Mouse (Mus musculus): ENCODE measurements around the gene Chmp3.
A peak's percentile ranks its signal among the peaks of the same experiment; 100 is the strongest.

Chmp3 gene

DNA sequence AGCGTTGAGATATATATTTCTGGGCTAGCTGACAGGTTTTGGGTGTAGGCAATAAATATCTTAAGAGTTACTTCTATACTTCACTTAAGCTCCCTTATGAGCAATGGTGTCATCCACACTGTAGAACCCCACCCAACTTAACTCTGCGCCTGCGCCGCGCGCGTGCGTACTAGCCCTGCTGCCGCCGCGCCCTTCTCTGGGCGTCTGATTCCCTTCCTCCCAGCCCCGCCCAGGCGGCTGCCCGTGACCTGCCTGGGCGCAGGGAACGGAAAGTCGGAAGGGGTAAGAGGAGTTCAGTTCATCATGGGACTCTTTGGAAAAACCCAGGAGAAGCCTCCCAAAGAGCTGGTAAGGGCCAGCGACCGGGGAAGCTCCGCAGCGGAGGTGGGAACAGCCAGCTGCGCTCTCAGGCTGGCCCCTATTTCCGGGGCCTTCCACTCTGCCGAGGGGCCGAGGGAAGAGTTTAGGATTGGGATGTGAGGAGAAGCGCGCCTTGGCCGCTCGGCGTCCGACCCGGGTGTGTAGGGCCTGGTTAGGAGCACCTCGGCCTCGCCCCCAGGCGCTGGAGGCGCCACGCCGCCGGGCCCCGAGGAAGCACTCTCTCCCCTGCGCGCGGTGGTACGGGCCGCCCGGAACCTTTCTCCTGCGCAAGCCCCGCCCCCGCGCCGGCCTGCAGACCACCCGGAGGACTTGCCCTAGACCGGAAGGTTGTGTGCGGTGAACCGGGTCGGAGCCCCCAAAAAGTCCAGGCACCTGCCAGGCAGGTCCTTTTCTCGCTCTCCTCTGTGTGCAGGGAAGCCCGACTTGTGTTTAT lies at the start of gene Chmp3:
Gene Chmp3, plus strand, starts transcription at position 112 of the 814 bp plus-strand sequence.
- peak; percentile 95 for DNase-seq (ENCODE audit: low read depth)

DNA sequence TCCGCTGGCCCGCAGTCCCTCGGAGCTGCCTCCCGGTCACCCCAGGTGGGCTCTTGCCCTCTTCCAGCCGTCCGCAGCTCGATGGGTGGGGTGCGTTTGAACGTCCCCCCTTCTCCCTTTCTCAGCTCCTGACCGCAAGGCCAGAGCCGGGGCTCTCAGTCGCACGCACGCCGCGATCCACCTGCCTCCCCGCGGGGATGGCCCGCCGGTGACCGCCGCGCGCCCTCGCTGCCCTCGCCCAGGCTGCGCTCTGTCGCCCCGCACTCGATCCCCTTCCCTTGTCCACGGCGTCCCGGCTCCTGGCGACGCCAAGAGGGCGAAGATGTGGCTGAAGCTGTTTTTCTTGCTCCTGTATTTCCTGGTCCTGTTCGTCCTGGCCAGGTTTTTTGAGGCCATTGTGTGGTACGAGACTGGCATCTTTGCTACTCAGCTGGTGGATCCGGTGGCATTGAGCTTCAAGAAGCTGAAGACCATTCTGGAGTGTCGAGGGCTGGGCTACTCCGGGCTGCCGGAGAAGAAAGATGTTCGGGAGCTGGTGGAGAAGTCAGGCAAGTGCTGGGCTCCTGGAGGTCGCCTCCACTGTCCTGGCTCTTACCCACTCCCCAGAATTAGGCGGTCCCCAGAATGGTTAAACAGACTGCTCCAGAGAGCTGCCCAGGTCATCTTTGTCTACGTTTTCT lies 49.1 kb upstream of the Chmp3 start:
- DNase-seq (ENCODE audit: low read depth): peak; percentile 66

DNA sequence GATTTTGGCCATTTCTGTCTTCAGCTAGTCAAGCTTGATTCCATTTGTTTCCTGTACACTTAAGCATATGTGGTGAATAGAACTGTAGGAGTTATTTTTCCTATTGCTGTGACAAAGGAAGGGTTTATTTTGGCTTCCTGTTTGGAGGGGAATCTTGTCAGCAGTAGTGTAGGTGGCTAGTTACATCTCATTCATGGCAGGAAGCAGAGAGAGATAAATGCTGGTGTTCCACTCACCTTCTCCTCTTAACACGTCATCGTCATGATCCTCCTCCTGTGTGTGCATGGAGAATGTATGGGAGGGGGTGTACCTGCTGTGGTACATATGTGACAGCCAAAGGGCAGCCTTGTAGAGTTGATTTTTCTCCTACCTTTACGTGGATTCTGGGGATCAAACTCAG lies 43.0 kb upstream of the Chmp3 start:
- peak; percentile 49 for DNase-seq (ENCODE audit: low read depth)

DNA sequence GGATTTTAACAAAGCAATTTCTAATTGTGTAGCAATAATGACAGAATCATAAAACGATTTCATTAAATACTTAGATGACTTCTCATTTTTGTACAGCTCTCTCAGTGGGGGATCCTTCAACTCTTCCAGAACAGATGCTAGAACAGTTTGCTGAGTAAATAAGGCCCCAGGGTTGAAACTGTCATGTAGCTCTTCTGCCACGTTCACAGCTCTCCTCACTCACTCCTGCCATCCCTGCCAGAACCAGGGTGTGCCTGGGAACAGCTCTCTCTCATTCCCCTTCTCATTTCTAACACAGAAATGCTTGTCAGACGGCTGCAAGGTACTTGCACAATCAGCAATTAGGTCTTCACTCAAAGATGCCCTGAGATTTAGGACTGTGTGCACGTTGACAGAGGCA lies 40.6 kb upstream of the Chmp3 start:
- no peak for DNase-seq (ENCODE audit: low read depth)

DNA sequence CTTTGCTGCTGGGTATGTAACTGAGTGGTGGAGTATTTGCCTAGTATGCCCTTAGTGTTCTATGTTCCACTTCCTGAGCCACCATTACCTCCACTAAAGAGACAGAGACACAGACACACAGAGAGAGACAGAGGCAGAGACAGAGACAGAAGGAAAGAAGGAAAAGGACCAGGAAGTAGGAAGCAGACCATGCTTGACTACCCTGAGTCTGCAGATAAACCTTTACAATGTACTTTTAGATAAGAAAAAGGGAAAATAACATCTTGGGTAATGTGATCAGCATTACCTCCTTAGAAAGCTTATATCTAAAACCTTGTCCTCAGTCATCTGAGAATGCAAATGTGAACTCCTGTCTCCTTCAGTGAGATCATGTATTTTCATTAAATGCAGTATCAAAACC lies 39.9 kb upstream of the Chmp3 start:
- no peak for DNase-seq (ENCODE audit: low read depth)

DNA sequence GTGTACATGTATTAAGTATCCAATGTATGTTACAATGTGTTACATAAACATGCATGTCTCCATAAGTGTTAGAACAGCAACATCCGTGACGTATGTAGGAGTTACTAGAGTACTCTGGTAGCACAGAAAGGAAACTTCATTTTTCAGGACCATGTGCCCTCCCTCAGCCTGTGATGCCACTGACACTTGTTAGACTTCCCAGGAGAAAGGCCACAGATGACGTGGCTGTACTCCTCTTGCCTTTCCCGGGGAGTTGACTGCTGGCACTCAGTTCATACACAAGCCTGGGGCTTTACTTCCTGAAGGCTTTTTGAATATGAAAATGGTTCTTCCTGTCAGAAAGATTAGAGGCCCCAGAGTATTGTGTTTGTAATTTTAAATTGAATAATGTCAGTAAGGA lies 39.5 kb upstream of the Chmp3 start:
- DNase-seq (ENCODE audit: low read depth): no peak

DNA sequence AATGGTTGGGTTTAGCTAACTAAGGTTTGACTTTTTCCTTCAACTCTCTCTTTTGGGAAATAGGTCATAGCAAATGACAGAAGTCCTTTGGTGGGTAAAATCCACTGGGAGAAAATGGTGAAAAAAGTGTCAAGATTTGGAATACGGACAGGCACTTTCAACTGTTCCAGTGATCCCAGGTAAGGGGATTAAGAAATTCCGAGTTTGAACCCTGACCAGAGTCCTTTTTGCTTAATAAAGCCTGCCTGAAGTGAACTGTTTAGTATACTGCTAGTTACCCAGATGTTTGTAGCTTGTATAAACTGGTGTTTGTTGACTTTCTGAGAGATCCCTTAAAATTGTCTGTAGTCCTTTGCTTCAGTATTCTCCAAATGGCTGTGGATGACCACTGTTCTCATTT lies 37.9 kb upstream of the Chmp3 start:
- DNase-seq (ENCODE audit: low read depth): no peak

DNA sequence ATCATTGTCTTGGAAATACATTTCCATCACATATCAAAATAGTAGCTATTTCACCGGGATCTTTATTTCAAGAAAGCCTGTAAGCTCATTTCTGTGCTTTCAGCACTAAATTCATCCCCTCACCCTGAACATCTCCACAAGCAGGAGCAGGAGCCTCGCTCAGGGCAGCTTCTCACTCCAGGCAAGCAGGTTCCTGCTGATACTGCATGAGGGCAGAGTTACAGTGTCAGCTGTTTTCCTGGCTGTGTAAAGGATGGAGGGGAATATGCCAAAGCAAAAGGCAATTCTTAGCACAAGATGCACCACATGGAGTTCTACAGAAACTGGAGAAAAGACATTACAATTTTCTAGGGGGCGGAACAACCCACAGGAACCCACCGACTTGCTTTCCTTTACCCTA lies 24.1 kb upstream of the Chmp3 start:
- no peak for DNase-seq (ENCODE audit: low read depth)

DNA sequence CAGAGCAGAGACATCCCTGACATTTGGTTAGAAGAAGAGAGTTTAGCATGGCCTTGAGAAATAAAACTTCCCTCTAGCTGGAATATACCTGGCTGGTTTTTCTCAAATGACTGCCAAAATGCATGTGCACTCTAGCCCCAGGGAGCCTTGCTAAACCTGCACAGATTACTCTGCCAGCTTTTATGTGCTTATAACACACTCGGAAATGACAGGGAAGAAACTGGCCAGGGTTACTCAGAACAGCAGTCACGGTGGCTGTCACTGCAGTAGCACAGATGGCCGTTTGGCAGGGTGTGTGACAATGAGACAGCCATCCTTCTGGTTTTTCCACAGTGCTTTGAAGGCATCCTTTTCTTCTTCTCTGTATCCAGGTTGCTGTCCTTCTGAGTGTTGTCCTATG lies 18.0 kb upstream of the Chmp3 start:
- DNase-seq (ENCODE audit: low read depth): no peak

DNA sequence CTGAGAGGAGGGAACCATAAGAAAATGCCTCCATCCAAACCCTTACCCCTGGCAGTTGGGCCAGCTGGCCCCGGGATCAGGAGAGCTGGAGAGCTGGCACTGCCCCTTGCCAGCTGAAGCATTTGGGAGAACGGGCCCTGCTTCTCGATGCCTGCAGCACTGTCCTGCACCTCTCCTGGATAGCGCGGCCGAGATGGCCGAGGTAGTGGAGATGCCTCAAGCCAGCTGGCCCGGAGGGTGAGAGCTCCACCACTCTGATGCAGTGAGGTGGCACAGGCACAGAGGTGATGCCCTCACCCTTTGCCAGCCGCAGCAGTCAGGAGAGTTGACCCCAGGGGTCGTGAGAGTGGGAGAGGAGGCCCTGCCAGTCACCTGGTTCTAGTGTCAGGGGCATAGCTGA lies 16.5 kb upstream of the Chmp3 start:
- DNase-seq (ENCODE audit: low read depth): no peak

DNA sequence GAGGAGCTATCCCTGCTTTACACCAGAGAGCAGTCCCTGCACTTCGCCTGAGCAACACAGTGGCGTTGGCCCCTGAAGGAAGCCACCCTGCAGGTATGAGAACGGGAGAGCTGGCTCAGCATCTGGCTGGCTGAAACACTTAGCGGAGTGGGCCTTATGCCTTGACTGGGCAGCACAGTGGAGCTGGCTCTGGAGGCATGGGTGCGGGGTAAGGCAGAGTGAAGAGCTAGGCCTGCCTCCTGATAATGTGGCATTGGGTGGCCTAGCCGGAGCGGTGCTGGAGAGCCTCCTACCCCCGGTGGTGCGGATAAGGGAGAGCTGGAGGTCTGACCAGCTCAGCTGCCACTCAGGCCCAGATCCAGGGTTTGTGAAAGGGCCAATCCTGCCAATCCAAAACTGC lies 15.8 kb upstream of the Chmp3 start:
- no peak for DNase-seq (ENCODE audit: low read depth)

DNA sequence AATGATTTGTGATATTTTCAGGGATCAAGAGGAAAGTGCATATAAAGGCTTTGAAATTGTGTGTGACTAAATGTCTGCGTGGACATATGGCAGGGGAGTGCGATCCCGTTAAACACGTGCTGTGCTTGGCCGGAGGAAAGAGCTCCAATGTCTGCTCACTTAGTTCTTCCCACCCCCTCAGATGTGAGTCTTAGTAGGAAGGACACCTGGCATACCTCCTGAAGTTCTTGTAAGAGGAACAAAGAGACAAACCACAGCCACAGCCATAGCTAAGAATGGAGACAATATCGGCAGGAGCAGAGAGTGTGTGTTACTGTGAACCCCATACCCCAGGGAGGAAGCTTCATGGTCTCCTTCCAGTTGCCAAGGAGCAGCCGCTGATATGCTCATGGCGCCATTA lies 13.4 kb upstream of the Chmp3 start:
- no peak for DNase-seq (ENCODE audit: low read depth)

DNA sequence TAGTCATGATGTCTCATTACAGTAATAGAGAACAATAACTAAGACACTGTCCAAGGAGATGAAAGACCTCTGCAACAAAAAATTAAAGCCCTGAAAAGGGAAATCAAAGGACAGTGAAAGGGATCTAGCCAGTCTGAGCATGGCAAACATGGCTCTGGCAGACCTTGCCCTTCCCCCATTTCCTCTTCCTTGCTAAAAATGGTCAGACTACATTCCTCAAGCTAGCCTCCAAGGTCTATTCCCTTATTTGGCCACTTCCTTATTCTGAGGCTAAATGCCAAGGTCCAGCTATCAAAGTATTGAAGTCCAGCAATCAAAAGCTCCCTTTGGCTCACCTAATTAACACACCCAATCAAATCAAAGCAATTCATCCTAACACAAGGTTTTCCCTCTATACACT lies 6.3 kb upstream of the Chmp3 start:
- DNase-seq (ENCODE audit: low read depth): no peak

DNA sequence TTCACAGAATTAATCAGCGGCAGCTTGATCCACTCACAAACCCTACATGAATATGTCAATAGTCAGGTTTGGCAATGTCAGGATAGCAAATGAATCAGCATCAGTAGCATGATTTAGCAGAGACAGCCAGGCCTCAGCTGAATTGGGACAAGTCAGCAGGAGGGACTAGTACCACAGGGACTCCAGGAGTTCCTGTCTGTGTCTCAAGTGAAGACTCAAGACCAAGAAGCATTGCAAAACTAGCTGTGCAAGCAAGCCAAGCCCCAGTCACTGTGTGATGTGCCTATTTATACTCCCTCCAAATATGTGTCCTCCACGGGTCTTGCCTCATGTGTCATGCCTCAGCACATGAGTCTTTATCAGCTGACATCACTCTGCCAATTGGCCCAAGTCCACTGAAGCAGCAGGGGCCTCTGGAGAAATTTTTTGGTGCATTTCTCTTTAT lies 11.9 kb downstream of the Chmp3 start:
- no peak for DNase-seq (ENCODE audit: low read depth)

DNA sequence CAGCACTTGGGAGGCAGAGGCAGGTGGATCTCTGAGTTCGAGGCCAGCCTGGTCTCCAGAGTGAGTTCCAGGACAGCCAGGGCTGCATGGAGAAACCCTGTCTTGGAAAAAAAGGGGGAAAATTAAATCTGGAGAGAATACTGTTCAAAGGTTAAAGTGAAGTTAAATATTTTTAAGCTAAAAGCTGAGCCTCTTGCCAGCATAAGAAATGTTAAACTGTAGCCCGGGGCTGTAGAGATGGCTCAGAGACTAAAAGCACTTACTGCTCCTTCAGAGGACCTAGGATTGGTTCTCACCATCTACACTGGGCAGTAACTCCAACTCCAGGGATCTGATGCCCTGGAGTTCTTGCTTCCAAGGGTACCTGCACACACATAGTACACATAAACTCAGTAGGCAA lies 13.2 kb downstream of the Chmp3 start:
- no peak for DNase-seq (ENCODE audit: low read depth)

DNA sequence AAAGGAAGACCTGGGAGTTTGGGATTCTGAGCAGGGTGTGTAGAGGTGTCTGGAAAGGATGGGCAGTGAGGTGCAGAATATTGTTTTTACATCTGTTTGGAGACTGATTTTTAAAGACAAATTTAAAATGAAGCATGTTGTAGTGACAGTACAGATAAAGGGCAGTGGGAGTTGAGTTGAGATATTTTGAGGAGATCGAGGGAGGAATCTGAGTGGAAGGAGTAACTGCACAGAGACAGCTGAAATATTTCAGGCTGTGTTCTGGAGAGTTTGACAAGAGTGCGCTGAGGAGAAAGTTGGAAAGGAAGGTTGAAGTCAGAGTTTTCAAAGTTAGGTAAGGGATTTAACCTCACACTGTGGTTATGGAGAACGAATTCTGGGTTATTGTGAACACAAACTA lies 25.0 kb downstream of the Chmp3 start:
- DNase-seq (ENCODE audit: low read depth): no peak

DNA sequence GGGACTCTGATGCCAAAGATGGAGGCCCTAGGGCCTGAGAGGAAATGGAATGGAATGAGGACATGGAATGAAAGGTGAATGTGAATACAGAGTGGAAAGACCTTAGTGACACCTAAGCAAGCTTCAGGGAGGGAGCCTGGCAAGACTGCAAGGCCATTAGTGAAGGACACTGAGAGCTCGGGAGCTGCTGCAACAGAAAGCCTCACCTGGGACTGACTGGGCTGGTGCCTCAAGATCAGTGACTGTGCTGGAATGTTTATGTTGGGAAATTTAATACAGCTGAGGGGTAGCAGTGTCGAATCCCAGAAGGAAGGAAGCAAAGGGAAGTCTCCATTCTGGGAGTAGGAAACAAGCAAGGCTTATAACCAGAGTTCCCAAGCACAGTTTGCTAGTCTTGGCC lies 25.4 kb downstream of the Chmp3 start:
- DNase-seq (ENCODE audit: low read depth): no peak

DNA sequence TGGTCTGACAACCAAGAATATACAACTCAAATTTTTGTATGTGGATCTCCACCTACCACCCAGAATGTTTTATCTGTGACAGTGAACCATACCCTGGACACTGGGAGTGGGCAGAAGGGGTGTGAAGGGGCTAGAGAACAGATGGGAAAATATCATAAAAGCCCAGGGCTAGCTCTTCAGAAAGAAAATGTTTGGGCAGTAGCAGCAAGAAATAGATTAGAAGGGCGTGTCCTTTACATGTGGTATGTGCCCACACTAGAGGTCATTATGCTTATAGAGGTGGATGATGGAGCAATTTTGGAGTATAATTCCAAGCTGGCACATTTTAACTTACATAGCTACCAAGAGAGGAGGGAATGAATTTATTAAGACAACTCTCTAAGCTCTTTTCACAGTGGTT lies 31.8 kb downstream of the Chmp3 start:
- DNase-seq (ENCODE audit: low read depth): no peak

DNA sequence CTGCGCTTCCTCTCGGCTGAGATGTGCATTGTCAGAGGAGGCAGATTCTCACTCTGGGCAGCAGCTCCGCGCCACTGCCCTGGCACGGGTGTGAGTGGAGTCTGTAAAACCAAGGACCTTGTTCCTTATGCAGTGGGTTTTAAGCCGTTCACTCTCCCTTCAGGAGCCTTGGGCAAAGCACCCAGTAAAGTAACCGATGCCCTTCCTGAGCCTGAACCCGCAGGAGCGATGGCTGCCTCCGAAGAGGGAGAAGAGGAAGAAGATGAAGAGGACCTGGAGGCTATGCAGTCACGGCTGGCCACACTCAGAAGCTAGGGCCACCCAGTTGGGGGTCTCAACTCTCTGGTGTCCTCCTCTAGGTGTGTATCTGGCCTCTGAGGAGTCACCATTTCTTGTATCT lies 35.9 kb downstream of the Chmp3 start:
- DNase-seq (ENCODE audit: low read depth): no peak

DNA sequence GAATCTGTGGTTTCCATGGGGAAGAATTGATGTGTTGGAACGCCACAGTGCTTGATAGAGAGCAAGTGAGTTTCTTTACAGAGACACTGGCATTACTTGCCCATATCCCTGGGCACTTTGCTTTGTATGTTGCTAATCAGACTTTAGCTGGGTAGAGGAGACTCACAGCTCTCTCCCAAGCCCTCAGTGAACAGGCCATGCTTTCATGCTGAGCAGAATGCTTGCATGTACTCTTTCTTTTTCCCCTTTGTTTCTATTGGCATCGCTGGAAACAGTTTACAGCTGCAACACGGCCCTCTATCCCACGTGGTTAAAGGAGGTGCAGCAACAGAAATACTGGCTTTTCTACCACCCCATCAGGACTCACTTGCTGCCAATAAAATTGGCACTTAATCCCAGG lies 39.6 kb downstream of the Chmp3 start:
- no peak for DNase-seq (ENCODE audit: low read depth)

DNA sequence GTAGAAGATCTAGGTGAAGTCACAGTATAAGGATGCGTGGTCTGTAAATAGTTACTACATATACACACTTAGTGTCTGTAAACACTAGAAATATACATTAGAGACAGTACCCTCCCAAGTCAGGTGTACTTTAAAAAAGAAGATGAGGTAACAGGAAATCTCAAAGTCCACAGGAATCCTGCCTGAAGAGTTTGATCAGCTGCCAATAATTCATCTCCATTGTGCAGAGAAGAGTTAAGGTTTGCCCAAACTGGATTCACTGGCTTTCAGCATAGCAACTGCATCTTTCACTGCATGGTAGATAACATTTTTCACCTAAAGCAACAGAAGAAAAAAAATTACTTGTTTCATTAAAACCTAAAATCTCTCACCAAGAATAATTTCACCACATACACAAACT lies 45.8 kb downstream of the Chmp3 start:
- no peak for DNase-seq (ENCODE audit: low read depth)

DNA sequence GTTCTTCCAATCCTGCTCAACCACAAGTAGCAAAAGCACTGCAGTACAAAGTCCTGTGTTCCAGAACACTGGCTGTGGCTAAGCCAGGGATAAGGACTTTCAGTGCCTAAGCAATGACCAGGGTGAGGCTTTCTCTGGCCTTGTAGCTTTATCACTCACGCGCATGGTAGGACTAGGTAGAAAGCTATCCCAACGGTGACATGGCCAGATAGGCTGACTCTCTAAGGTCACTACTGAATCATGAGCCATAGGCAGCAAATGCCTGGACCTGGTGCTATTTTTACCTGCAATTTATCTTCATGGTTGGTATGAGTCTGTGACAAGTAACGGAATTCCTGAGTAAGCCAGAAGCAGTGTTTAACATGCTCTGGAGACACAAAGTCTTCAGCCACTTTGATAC lies 46.6 kb downstream of the Chmp3 start:
- no peak for DNase-seq (ENCODE audit: low read depth)

DNA sequence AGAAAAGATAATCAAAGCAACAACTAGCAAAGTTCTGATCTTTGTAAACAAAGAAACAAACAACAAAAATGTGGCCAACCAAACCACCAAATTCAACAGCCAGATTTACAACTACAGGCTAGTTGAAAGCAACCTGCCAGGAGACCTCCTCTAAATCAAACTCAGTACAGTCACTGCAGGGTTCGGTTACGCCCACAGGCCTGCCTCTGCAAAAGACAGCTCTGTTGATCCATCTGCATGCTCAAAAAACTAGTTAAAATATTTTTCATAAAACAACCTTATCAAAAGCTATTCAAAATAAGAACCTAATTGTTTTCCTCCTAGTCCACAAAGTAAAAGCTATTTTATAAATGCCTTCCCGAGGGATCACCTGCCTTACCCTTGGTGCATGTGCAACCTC lies 64.2 kb downstream of the Chmp3 start:
- DNase-seq (ENCODE audit: low read depth): no peak

DNA sequence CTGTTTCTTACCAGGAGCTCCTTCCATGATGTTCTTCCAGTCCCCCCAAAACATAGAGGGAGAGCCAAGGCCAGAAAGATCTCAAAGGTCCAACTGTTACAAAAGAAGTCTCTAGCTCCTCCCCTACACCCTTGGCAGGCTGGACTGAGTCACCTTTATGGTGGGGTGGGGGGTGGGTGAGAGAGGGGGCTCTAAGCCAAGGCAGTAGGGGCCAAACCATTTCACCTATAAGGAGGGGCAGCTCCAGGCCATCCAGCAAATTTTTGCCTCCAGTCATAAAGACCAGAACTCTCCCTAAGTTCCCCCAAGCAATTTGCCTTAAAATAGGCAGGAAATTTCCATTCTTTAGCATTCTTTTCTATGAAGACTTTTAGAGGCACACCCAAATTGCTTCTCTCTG lies 65.4 kb downstream of the Chmp3 start:
- no peak for DNase-seq (ENCODE audit: low read depth)

Measured in naive thymus-derived CD4-positive, alpha-beta T cell, adult 2 months (primary cell).